Mouse (Mus musculus) cerebellum, postnatal 36 days (tissue): ENCODE measurements at regions not wholly inside any gene's neighbourhood (a gene's known extent, or its start where the extent isn't known, plus 50 kb on each side); places are given as distances from the start of the nearest gene placed in this dataset.

ENCODE experiments used
- DNase-seq, 2 experiments: peaks; one replicate each; pipeline ENCODE4 v3.0.0; 2021 to 2022; ENCODE audit warnings: mixed read lengths in 2 of 2

DNA sequence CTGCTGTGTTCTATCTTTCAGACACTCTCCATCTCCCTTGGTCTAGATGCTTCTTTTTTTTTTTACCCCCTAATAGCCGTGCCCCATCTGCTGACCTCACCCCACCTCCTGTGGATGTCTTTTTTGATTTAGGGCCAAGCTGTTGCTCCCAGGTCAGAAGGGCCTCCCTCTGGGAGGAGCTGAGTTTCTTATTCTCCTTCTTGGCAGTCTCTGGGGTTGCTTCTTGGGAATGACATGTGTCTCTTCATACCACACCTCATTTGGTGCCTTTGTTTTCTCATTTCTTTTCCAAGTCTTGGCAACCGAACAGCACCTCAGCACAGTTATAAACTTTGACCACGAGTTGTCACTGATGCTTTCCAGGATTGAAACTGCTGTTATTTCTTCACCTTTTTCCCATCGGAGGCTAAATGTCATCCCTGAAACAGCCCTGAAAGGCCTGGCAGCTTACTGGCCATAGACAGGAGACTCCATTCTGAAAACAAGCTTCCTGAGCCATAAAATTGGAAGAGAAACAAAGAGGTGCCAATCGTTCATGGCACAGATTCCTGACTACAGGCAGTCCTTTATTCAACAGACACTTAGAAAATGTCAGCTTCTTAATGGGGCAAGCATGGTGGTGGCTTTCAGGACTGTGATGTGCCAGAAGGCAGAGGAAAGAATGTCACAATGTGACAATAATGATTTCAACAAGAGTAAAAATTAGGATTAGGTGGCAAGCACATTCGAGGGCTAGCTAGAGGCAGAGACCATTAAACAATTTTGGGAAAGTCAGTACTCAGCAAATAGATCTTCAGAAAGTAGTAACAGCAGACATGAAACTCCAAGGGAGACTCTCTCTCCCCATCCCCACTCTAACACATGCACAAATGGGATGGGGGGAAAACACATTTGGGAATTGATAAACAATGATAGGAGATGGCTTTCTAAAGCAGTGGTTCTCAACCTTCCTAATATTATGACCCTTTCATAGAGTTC is 197.1 kb upstream of the Arrdc4 start:
- DNase-seq, result no peak

DNA sequence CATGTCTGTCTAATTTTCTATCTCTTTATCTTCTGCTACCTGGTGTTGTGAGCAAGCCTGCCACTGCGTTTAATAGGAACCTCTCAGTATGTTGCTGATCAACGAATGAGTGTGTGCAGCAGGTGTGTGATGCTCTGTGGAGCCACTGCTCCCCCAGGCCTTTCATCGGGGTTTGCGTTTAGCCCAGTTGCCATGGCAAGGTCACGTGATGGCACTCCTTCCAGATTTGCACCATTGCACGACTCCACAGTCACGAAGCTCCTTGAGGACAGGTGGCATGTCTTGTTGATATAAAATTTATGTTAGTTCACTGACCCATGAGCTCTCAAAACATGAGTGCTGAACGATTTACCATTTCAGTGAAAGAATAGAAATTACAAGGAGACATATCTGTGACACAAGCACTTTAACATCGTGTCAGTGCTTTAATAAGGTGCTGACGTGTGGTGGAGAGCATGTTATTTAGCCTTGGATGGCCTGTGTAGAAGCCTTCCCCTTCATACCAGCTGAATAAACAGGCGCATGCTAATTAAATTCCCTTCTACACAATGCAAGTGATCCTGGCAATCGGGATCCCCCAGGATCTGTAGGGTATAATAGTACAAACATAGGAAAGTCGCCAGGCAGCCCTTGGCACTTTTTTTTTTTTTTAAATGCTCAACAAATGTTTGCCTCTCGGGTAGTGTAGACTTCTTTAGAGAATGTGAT is 181.7 kb upstream of the Arrdc4 start:
- DNase-seq, result no peak

DNA sequence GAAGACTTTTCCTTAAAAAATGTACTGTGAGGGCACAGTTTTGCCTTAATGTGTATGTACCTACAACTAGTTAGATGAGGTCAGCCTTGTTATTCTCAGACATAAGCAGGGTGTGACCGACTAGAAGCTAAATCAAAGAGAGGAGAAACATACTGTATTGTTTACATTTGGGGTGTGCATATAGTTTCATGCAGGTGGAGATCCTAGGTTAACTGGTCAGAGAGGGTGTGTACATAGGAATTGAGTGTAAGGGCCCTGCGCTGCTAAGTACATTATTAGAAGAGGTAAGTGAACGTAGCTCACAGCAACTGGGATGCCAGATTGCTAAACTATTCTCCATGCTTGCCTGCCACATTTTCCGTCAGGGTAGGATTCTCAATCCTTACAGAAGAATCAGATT is 180.6 kb upstream of the Arrdc4 start:
- DNase-seq, result no peak

DNA sequence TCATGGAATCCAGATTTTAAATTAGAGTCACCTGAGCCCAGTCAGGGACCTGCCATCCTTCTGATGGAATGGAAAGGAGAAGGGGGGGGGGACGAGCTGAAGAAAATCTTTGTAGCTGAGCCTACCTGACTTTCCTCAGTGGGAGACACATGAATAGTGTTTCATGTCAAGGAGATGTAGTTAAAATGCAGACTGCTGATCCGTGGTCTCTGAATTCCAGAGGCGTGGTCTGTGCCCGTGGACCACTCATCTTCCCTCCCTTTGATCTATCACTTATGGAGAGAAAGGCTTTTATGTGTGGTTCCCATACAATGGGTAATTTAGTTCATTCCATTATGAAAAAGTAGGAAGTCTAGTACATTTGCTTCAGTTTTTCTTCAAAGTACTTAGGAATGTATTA is 176.6 kb upstream of the Arrdc4 start:
- no peak for DNase-seq

DNA sequence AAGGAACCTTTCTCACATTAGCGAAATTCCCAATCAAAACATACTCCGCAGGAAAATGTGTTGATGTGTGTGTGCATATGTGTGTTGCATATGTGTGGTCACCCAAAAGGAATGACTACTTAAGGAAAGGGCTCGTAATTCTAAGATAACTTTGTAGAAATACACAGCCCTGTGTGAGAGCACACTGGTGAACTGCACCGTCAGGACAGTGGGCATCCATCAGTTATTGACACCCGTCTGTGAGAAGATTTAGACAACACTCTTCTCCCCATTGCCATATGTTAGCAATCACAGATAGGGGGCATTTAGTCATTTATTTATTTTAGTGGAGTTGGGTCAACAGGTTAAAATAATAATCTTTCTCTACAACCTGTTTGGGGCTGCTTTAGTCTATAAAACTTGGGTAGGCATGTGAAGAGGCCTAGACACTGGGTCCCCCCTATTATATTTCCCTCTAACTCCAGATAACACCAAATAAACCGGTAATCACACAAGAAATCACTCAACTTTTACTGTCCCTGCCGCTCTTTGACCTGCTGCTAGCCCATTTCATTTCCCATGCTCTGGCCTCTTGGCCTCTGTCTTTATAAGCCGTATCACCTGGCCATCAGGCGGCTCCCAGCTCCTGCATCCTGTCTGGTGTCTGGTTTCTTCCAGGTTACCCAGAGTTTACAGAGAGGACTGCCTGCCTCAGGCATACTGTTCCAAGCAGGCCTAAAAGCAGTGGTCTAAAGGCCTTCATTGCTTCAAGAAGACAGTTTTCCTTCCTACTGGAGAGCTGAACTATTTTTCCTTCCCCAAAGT is 169.8 kb upstream of the Arrdc4 start:
- DNase-seq, result no peak

DNA sequence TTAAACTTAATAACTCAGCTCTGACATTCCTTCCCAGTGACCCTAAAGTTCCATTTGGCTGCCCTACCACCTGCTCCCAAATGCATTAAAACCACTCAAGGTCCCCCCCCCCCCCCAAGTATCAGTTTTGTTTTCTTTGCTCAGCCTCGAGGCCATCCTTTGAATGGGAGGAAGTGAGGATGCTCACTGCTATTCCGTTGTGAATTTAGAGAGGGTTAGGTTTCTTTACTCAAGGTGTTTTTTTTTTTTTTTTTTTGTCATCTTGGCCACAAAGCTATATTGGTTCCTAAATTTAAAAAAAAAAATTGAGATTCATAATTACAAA is 168.8 kb upstream of the Arrdc4 start:
- DNase-seq, result no peak

DNA sequence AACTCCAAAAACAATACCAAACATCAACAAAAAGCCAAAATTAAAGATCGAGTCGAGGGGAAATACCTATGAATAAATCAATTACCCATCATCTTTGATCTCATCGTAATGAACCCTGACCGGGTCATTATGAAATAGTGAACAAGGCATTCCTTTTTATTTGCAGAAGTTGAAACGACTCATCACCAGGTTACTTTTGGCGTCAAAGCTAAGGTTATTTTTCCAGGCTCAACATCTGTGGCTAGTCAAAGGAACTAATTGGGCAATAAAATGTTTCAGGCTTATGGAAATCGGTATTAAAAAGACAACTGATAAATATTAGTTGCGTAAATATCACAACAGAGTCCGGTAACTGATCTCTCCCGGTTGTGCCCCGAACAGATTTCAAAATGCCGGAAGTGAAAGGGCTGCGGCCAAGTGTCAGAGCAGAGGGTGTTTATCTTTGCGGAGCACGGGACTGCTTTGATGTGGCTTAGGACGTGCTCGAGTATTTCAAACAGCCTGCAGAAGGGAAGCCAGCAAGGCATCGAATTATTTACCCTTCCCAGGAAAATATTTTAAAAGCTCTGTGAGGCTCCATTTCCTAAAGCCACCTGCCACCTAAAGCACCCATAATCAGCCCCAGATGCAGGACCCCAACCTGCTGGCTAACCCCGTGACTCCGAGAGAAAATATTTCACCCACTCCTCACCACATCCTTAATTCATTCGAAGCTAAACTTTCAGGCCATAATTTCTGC is 168.3 kb upstream of the Arrdc4 start:
- no peak for DNase-seq

DNA sequence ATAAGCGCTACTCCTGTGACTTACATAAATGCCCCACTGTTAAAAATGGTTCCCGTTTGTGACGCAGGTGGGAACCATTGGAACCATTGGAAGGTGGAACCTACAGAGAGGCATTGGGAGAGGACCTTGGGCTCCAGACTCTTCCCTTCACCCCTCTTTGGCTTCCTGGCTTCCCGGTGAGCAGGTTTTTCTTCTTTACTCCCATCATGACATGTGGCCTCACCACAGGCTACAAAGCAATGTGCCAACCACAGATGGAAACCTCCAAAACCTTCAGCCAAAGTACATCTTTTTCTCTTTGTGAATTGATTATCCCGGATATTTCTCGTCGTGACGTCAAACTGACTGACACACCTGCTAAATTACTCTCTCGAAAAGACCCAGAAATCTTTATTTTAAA is 166.9 kb upstream of the Arrdc4 start:
- peak; percentile 66 to 72 for DNase-seq

DNA sequence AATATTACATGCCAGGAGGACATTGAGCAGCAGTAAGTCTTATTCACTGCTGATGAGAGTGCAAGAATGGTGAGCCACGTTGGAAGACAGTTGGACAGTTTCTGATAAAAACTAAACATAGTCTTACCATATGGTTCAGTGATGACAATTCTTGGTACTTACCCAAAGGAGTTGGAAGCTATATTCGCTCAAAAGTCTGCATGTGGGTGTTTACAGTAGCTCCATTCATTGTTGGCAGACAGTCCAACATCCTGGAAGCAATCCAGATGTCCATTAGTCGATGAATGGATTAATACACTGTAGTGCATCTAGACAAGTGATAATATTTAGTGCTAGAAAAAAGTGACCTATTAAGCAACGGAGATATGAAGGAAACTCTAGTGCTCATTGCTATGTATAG is 165.3 kb upstream of the Arrdc4 start:
- peak; percentile 17 to 46 for DNase-seq

DNA sequence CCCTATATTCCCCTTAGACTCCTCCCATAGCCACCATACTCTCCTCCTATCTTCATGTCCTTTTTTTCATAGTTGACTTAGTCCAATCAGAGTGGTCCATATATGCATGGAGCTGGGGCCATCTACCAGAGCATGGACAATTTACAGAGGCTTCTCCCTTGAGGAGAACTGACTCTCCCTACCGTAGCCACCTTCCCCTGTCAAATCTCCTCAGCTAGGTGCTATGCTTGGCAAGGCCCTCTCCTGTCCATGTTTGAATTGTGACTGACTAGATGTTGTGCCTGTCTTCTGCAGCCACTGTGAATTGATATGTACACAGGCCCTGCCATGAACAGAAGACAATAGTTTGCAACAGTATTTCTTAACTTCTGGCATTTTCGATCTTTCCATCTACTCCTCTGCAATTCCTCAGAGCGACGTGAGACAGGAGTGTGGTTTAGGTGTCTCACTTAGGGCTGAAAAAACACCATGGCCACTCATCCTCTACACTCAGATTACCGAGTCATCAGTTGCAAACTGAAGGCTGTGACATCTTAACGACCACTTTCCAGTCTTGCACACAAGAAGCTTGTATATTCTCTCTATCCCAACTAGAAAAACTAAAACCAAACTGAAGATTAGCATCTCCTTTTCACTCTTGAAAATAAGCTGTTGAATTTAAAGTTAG is 163.1 kb upstream of the Arrdc4 start:
- no peak for DNase-seq

DNA sequence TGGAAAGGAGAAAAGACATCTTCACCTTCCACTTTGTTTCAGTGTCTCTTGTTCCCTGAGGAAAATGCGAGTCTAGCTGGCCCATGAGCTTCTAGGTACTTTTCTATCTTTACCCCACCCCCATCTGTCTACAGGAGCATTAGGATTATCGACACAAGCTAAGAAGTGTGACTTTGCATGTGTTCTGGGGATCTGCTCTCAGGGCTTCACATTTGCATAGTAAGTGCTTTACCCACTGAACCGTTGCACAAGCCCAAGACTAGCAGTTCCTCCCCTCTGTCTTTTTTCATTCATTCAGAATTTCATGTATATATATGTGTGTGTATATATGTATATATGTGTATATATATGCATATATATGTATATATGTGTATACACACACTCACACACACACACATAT is 162.5 kb upstream of the Arrdc4 start:
- DNase-seq, result no peak

DNA sequence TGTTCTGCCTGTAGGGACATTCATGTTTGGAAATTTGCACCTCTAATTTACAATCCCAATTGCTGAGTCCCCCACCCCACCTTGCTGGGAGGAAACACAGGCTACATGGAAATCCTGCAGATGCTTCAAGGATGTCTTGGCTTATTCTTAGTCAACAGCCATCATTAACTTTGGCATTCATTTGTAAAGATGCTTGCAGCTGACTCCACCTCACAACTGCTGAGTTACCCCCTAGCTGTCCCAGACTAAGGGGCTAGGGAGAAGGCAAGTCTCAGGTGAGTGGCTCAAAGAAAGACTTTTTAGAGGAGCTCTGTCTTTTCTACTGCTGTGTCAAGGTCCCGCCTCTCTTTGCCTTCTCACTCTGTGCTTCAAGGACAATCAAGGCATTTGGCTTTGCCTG is 160.7 kb upstream of the Arrdc4 start:
- DNase-seq, result no peak

DNA sequence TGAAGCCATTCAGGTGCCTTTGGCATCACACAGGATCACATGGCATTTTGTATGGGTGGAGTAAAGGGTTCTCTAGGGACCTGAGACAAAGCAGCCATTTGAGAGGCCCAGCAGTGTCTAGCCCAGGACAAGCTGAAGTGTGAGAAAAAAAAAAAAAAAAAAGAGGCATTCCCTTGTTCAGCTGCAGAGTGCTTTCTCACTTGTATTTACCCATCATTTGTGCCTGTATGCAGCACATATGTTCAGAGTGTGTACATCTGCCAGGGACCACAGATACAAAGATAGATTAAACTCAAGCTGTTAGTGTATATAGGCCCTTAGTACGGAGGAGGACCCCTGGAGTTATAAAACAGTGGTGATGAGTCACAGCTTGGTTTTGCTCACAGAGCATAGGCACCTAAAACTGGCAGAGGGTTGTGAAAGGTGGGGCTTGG is 159.4 kb upstream of the Arrdc4 start:
- no peak for DNase-seq

DNA sequence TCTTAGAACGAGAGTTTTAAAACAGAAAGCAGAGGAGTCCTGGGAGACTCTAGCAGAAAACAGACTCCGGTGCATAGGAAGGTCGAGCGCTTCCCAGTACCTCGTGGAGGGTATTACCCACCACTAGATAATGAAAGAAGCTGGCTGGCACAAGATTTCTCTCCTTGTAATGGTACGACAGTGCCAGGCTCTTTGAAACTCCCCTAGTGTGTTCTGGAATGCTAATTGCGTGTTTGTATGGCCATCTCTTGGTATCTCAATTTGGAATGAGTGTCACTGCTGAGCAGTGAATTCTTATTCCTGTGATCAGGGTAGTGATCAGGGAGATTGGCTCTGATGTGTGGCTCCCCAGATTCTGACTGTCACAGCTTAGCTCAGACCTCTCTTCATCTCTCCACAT is 158.8 kb upstream of the Arrdc4 start:
- no peak for DNase-seq

DNA sequence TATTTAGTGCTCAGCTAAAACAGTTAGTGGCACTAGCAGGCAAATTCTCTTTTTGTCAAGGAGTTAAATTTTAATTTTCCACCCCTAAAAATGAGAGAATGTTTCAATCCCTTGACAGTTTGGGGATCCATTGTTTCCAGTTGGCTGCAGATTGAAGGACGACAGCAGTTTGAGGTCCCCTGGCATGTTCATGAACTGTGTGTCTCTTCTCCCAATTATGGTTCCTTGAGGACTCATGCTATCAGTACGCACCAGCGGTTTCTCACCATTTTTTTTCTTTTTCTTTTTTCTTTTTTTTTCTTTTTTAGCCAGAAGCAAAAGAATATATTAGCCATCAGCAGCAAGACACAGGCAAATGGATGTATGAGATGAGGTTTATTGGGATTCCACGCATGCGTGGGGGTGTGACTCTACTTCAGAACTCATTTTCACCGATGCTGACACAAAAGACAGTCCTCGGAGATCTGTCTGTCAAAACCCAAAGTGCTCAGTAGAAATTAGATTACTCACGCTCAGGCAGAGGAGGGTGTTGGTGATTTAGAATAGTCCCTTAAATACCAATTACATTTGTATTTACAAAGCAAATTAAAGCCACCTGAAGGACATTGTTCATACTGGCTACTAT is 157.8 kb upstream of the Arrdc4 start:
- no peak for DNase-seq

DNA sequence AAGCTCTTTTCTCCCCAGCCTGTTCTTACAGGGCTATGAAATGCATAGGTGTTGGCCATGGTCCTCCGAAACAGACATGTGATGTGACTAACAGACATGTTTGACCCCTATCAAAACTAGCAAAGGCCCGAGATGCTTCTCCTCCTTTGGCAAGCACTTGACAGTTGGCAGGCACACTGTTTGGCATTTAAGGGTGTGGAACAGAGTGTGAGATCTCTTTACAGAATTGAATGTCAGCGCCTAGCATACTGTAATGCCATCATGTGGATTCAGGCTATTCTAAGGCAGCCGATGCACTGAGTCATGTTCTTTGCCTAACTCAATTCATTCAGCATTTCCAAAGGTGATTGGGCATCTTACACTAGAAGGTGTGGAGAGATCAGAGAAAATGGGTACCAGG is 156.8 kb upstream of the Arrdc4 start:
- no peak for DNase-seq

DNA sequence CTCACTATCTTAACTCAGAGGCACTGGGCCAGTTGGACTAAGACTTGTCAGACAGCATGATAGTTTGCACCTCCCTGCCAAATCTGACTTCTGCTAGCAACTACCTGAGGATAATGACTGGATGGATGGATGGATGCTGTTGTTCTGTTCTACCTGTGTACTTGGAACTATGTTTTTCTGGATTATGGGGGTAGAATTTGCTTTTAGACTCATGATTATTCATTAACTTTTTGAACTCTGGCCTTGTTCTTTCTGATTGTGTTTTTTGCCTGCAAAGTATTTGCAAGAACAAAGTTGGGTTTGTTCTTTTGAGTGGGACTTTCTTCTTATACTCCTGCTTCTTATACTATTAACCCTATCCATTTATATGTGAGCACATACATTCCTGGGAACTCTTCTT is 137.1 kb upstream of the Arrdc4 start:
- DNase-seq, result no peak

DNA sequence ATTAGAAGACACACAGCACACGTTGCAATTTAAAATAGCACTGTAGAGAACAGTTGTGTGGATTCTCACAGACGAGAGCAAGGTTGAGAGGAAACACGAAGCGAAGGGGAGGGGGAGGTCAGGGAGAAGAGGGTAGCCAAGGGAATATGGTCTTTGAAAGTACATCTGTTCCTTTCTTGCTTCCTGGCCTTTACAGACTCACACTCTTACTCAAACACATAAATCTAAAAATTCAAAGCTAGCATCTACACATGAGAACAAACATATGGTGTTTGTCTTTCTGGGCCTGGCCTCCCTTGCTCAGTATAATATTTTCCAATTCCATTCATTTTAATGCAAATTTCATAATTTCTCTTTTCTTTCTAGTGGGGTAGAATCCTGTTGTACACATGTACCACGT is 124.0 kb upstream of the Arrdc4 start:
- DNase-seq, result no peak

DNA sequence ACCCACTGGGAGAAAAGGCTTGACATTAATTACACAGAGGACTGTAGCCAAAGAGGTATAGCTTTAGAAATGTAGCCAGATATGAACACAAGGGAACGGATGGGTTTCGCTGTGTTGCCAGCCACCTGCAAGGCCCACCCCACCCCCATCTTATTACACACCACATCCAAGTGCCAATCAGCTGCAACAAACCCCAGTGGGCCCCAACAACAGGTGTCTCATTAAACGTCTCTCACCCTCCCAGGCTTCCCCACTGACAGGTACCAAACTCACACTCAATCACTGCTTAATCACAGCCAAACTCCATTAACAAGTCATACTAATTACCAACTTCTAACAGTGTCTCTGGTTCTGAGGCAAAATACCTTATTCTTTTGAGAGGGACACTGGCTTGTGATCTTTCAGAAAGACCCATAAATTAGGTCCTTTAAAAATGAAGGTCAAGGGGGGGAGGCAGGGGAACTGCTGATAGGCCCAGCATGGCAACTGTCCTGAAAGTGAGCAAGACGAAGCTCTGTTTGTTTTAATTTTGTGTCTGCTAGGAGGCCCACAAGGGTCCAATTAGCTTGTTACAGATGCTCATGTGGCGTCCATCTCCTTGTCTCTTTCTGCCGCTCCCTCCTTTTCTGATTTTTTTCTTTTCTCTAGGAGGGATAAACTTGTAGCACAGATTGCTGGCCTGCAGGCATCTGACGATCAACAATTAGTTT is 115.4 kb upstream of the Arrdc4 start:
- no peak for DNase-seq

DNA sequence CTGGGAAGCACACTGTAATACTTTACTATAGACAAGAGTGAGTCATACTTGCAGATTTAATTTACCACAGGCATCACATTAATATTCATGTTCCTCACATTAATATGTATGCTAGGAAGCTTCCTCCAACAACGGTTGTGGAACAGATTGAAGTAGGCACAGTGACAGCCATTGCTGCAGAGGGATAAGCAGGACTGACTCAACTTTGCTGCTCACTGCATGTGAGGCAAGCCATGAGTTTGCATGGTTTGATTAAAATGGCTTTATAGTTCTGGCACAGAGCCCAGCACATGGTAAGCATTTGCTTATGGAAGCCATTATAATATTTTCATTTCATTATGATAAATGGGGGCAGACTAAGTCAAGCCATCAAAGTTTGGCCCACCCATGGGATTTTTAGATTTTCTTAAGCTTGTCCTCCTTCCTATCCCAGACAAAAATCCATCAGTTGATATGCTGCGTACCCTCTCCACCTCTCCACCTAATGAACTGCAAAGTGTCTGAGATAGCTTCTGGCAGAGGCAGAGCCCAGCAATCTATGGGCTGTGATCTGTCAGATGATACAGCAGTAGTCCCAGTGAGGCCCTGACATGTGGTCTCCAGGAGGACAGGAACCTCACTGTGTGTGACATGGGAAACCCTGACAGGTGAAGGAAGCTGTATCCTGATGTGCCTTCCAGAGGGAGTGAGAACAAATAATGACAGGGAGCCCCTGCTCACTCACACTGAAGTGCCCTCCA is 109.6 kb upstream of the Arrdc4 start:
- DNase-seq, result no peak
